Mouse (Mus musculus) midbrain, embryonic 11.5 days (tissue): ENCODE results near the gene Kctd20. TPM values are rescaled to one million over a fixed set of nuclear protein-coding genes. Genes with fewer than 3 reads are reported as not detected.

Experiments
- ATAC-seq: fragments of 200-750 bp; cut with Nextera tagmentation; 2 replicates; pipeline ENCODE4 v1.8.0; 2017; ENCODE audit warnings: moderate TSS enrichment, moderate library complexity; ENCODE audit not compliant: low FRiP score
- DNase-seq: peaks from one replicate; pipeline ENCODE4 v3.0.0; 2015; ENCODE audit warnings: low spot score; ENCODE audit errors: missing footprints
- H3K27ac ChIP-seq: fragments of 300-500 bp; sonication (generic); 2 replicates; pipeline ENCODE4 v1.5.1; 2014; ENCODE audit warnings: low read depth, low read length
- H3K27me3 ChIP-seq: fragments of 300-500 bp; sonication (generic); 2 replicates; pipeline ENCODE4 v1.6.1; 2014; ENCODE audit warnings: mild to moderate bottlenecking, low read length, moderate library complexity, mixed read lengths; ENCODE audit not compliant: control insufficient read depth, insufficient read depth
- H3K36me3 ChIP-seq: fragments of 300-500 bp; sonication (generic); 2 replicates; pipeline ENCODE4 v1.6.1; 2014; ENCODE audit warnings: mild to moderate bottlenecking, low read length, moderate library complexity, mixed read lengths; ENCODE audit not compliant: control insufficient read depth, insufficient read depth
- H3K4me1 ChIP-seq: fragments of 300-500 bp; sonication (generic); 2 replicates; pipeline ENCODE4 v1.6.1; 2014; ENCODE audit warnings: low read length; ENCODE audit not compliant: control insufficient read depth, insufficient read depth
- H3K4me2 ChIP-seq: fragments of 300-500 bp; sonication (generic); 2 replicates; pipeline ENCODE4 v1.6.1; 2014; ENCODE audit warnings: mild to moderate bottlenecking, moderate library complexity
- H3K4me3 ChIP-seq: fragments of 300-500 bp; sonication (generic); 2 replicates; pipeline ENCODE4 v1.5.1; 2014; ENCODE audit warnings: low read depth, low read length
- H3K9ac ChIP-seq: fragments of 300-500 bp; sonication (generic); 2 replicates; pipeline ENCODE4 v1.6.1; 2014; ENCODE audit warnings: low read length
- H3K9me3 ChIP-seq: fragments of 300-500 bp; sonication (generic); 2 replicates; pipeline ENCODE4 v1.6.1; 2016; ENCODE audit warnings: low read length; ENCODE audit not compliant: control insufficient read depth
- WGBS: fragments of 180-500 bp; shearing (Covaris S2); extraction: QIAGEN DNeasy Blood & Tissue Kit; methylation state at CpG from one replicate; pipeline ENCODE4 v1.1.7; 2014; 5-methylcytosine and 5-hydroxymethylcytosine counted together
- polyA plus RNA-seq: library from polyadenylated mRNA; unstranded; fragments of >200 nt; fragmentation: Nextera tagmentation; extraction: Ambion mirVana; gene quantifications from 2 replicates; pipeline ENCODE4 v1.2.1, GENCODE M21; 2014

Kctd20 gene
- polyA plus RNA-seq, 1 experiment from 2014 or later: 92.4 TPM

- Histone ChIP-seq H3K4me3 (no peak overlapping the region), H3K27ac (no peak overlapping the region), H3K36me3 (peaks cover 41% of the 10 kb centered on the region), H3K9ac (no peak overlapping the region), H3K4me2 (no peak overlapping the region), H3K9me3 (no peaks in the 10 kb centered on the region), H3K4me1 (no peaks in the 10 kb centered on the region), H3K27me3 (no peaks in the 10 kb centered on the region)
- DNase-seq: peak; percentile 75
- WGBS: 85% methylated on average over 11 of the region's 11 CpGs
- ATAC-seq: no peak
These were observed 15.4 kb downstream of the Kctd20 start for GRCm38 (mm10) chr17:28967021-28967610.

DNA sequence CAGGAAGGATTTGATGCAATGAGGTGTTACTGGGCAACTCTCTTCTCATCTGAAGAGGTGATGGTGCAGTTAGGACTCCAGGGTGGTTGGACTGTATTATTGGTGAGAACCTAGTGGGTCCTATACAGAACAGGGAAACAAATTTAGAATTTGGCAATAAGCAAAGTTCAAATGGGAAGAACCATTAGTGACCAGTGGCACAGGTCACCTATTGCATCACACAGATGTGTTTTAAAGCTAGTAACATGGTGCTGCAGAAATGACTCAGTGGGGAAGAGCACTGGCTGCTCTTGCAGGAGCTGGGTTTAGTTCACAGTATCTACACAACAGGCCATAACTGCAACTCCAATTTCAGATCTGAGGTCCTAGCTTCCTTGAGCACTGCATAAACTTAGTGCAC, 18.4 kb downstream of the Kctd20 start:
- no peak overlapping the region for H3K4me2 ChIP-seq
- ATAC-seq (no peak), DNase-seq (no peak)
- no peak overlapping the region for H3K27ac ChIP-seq
- no peaks in the 10 kb centered on the region for H3K27me3 ChIP-seq
- H3K36me3 ChIP-seq: peaks cover 43% of the 10 kb centered on the region
- no peak overlapping the region for H3K4me3 ChIP-seq
- H3K9me3 ChIP-seq: no peaks in the 10 kb centered on the region
- H3K4me1 ChIP-seq: no peaks in the 10 kb centered on the region
- H3K9ac ChIP-seq: no peak overlapping the region

DNA sequence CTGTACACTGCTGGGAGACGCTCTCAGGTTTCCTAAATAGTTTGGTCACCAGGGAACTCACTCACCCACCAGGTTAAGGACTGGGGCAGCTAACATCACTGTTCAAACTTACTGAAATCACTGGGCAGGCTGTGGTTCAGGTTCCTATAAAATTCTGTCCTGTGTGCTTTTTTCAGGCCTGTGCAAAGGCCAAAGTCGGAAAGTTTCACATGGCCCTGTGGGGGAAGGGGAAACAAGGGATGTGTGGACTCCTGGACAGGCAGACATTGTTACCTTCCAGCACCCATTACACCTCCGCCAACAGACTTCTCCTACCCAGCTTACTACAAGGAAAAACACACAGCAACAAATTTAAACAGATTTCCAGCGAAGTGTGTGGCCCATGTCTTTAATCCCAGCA, 27.3 kb downstream of the Kctd20 start:
- H3K9ac ChIP-seq: no peak overlapping the region
- H3K27me3 ChIP-seq: no peaks in the 10 kb centered on the region
- 94% methylated on average over 4 of the region's 4 CpGs for WGBS
- no peak overlapping the region for H3K4me3 ChIP-seq
- no peaks in the 10 kb centered on the region for H3K9me3 ChIP-seq
- ATAC-seq (no peak), DNase-seq (no peak)
- H3K4me2 ChIP-seq: no peak overlapping the region
- no peak overlapping the region for H3K27ac ChIP-seq
- no peaks in the 10 kb centered on the region for H3K4me1 ChIP-seq
- peaks cover 39% of the 10 kb centered on the region for H3K36me3 ChIP-seq

DNA sequence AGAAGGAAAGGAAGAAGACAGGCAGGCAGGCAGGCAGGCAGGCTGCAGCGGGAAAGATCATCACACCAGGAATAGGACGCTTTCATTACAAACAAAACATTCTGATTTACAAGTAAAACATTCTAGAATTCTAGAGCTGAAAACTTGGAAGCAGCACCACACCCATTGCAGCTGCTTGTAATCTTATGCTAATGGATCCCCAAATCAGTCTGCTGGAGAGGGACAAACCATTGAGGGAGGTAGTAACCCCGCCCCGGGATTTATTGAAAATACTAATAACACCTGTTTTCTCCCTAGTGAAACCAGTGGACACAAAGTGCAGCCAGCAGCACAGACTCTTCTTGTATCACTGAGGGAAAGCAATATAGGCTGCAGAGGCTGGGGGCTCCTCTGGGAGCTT, 29.3 kb downstream of the Kctd20 start:
- ATAC-seq (no peak), DNase-seq (no peak)
- H3K4me1 ChIP-seq: no peaks in the 10 kb centered on the region
- no peak overlapping the region for H3K9ac ChIP-seq
- H3K27ac ChIP-seq: no peak overlapping the region
- 80% methylated on average over 4 of the region's 4 CpGs for WGBS
- peaks cover 33% of the 10 kb centered on the region for H3K36me3 ChIP-seq
- no peak overlapping the region for H3K4me3 ChIP-seq
- no peak overlapping the region for H3K4me2 ChIP-seq
- H3K27me3 ChIP-seq: no peaks in the 10 kb centered on the region
- no peaks in the 10 kb centered on the region for H3K9me3 ChIP-seq

GRCm38 (mm10) chr17:28982591-28982990, 30.8 kb downstream of the Kctd20 start:
- DNase-seq: no peak
- Histone ChIP-seq H3K4me3 (no peak overlapping the region), H3K4me2 (no peak overlapping the region), H3K9me3 (no peaks in the 10 kb centered on the region), H3K4me1 (no peaks in the 10 kb centered on the region), H3K9ac (no peak overlapping the region), H3K36me3 (peaks cover 40% of the 10 kb centered on the region), H3K27ac (no peak overlapping the region), H3K27me3 (no peaks in the 10 kb centered on the region)
- 55% methylated on average over 4 of the region's 4 CpGs for WGBS
- no peak for ATAC-seq

DNA sequence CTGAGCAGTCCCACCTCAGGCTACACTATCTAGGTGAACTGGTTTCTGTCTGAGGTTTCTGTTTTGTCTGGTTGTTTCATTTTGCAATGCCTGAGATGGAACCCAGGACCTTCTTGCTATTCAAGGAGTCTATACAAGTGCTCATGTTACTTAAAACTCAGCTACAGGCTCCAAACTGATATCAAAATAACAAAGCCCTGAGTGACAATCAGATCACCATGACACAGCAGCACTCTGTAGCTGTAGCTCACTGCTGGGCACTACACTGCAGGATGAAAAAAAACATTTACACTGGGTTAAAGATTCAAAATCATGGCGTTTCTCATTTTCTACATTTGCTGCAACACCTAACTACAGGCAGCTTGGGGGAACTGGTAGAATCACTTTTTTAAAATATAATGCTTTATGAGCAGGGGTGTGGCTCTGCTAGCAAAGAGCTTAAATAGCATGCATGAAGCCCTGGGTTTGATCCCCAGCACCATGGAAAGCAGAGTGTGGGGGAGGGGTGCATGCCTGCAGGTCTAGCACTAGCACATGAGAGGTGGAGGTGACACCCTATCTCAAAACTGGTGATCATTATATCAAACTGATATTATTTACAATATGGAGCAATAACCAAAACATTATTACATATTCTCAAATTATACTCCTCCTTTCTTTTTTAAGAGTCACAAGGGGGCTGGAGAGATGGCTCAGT, 33.1 kb downstream of the Kctd20 start:
- no peak overlapping the region for H3K4me3 ChIP-seq
- H3K27me3 ChIP-seq: no peaks in the 10 kb centered on the region
- no peak overlapping the region for H3K9ac ChIP-seq
- 84% methylated on average over 1 of the region's 1 CpGs for WGBS
- ATAC-seq (no peak), DNase-seq (no peak)
- no peak overlapping the region for H3K4me2 ChIP-seq
- H3K27ac ChIP-seq: no peak overlapping the region
- peaks cover 31% of the 10 kb centered on the region for H3K36me3 ChIP-seq
- no peaks in the 10 kb centered on the region for H3K9me3 ChIP-seq
- H3K4me1 ChIP-seq: no peaks in the 10 kb centered on the region

DNA sequence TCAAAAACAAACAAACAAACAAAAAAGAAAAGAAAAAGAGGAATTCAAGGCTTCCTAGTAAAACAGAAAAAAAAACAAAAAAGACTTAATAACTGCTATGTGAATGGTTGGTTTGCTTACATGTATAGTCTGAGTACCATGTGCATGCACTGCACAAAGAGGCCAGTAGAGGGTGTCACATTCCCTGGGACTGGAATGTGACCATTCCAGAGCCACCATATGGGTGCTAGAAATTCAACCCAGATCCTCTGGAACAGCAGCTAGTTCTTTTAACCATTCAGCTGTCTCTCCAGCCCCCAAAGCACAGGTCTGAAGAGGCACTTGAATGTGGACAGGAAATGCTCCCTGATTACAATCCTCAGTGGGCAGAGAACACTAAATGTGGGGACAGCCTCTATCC, 35.1 kb downstream of the Kctd20 start:
- DNase-seq: peak; percentile 91
- Histone ChIP-seq H3K27me3 (no peaks in the 10 kb centered on the region), H3K9me3 (no peaks in the 10 kb centered on the region), H3K4me3 (no peak overlapping the region), H3K9ac (no peak overlapping the region), H3K4me2 (no peak overlapping the region), H3K27ac (no peak overlapping the region), H3K4me1 (no peaks in the 10 kb centered on the region), H3K36me3 (peaks cover 23% of the 10 kb centered on the region)
- no peak for ATAC-seq

DNA sequence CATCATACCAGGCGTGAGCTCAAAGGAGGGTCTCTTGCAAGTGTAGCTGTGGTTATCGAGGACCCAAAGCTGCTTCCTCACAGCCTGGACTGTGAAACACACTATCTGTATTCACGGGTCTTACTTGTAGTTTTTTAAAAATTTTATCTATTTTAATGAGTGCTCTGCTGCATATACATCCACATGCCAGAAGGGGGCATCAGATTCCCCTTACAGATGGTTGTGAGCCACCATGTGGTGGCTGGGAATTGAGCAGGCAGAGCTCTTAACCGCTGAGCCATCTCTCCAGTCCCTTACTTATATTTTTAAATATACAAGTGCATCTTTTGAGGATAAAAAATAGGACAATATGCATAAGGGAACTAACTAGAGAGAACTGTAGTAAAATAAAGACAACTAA, 36.0 kb downstream of the Kctd20 start:
- no peak overlapping the region for H3K27ac ChIP-seq
- no peaks in the 10 kb centered on the region for H3K27me3 ChIP-seq
- WGBS: 64% methylated on average over 4 of the region's 4 CpGs
- no peaks in the 10 kb centered on the region for H3K9me3 ChIP-seq
- H3K4me1 ChIP-seq: no peaks in the 10 kb centered on the region
- DNase-seq (no peak), ATAC-seq (no peak)
- no peak overlapping the region for H3K4me3 ChIP-seq
- H3K36me3 ChIP-seq: peaks cover 20% of the 10 kb centered on the region
- no peak overlapping the region for H3K4me2 ChIP-seq
- H3K9ac ChIP-seq: no peak overlapping the region

- Histone ChIP-seq H3K4me2 (no peak overlapping the region), H3K27me3 (no peaks in the 10 kb centered on the region), H3K4me1 (no peaks in the 10 kb centered on the region), H3K9ac (no peak overlapping the region), H3K9me3 (no peaks in the 10 kb centered on the region), H3K27ac (no peak overlapping the region), H3K36me3 (peaks cover 20% of the 10 kb centered on the region), H3K4me3 (no peak overlapping the region)
- DNase-seq: no peak
- ATAC-seq: no peak
- WGBS: 94% methylated on average over 4 of the region's 4 CpGs
These were observed 36.5 kb downstream of the Kctd20 start for GRCm38 (mm10) chr17:28988291-28988690.
